Comparison of ENCODE assay signal across 10 mouse cellular contexts in the genomic region with DNA sequence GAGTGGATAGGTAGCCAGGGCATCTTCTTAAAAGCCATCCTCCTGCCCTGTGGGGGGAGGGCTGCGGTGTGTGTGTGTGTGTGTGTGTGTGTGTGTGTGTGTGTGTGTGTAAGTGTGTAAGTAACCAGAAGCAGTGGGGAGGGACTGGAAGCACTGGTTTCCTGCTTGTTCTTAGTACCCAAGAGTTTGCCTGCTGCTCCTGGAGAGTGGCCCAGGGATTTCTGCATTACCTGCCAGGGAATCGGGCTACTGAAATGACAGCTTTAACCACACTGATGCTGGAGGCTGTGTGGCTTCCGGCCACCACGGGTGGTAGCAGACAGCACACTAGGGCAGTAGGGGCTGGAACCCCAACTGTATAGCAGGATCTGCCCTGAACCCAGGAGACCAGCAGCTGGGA. TPM values are rescaled to one million over a fixed set of nuclear protein-coding genes. Genes with fewer than 3 reads are reported as not detected.
DNase-seq lines count a peak whose midpoint lies in the region; ATAC-seq and TF ChIP-seq lines count a peak whose summit lies in the region.
"Had no signal": no experiment of that assay in that cellular context is flagged by ENCODE, and none has a peak within 500 bp of the region (broad histone marks: within the 10 kb centered on the region; RNA-seq: fewer than 3 reads in every experiment).

No protein-coding gene starts in this region.

- peak overlapping the region; percentile 73 for H3K4me3 ChIP-seq in heart, embryonic 13.5 days
- H3K4me3 ChIP-seq in stomach, embryonic 15.5 days (replicated peaks), result peak overlapping the region; percentile 78; the same call in 1 of the 2 replicates
- H3K4me3 ChIP-seq in stomach, postnatal 0 days (ENCODE audit: low read depth, low read length), result no peak overlapping the region
- peak overlapping the region; percentile 77 to 82 for H3K4me3 ChIP-seq in liver, embryonic 14.5 days (ENCODE audit: insufficient read depth in 1 of 2, low read depth in 2 of 2, low read length in 2 of 2)

- no peak for TF ChIP-seq EP300 in stomach, postnatal 0 days (optimal IDR thresholded peaks at IDR 0.05)
- TF ChIP-seq EP300 in liver, embryonic 14.5 days (IDR thresholded peaks at IDR 0.05; ENCODE audit: low read depth), result no peak

- peak overlapping the region; percentile 82 for H3K4me2 ChIP-seq in heart, embryonic 13.5 days
- no peak overlapping the region; the same call in 1 of the 2 replicates for H3K4me2 ChIP-seq in stomach, embryonic 15.5 days
- H3K4me2 ChIP-seq in stomach, postnatal 0 days (replicated peaks; ENCODE audit: low read depth), result no peak overlapping the region
- peak overlapping the region; percentile 80 for H3K4me2 ChIP-seq in liver, embryonic 14.5 days (ENCODE audit: low read depth)

- no peaks in the 10 kb centered on the region for H3K9me3 ChIP-seq in heart, embryonic 13.5 days
- no peaks in the 10 kb centered on the region for H3K9me3 ChIP-seq in stomach, embryonic 15.5 days
- H3K9me3 ChIP-seq in stomach, postnatal 0 days (ENCODE audit: control insufficient read depth, low read length), result no peaks in the 10 kb centered on the region
- H3K9me3 ChIP-seq in liver, embryonic 14.5 days (ENCODE audit: control insufficient read depth, low read length), result no peaks in the 10 kb centered on the region
- H3K9me3 ChIP-seq: hindbrain, embryonic 13.5 days had no signal

- no peaks in the 10 kb centered on the region for H3K36me3 ChIP-seq in heart, embryonic 13.5 days
- no peaks in the 10 kb centered on the region for H3K36me3 ChIP-seq in stomach, embryonic 15.5 days
- no peaks in the 10 kb centered on the region for H3K36me3 ChIP-seq in stomach, postnatal 0 days (ENCODE audit: control insufficient read depth, insufficient read depth, low read length)
- peaks cover 11% of the 10 kb centered on the region for H3K36me3 ChIP-seq in liver, embryonic 14.5 days (replicated peaks; ENCODE audit: control insufficient read depth, insufficient read depth, low read depth)
- H3K36me3 ChIP-seq: hindbrain, embryonic 13.5 days had no signal

- 0 out of 2 replicates have a peak overlapping the region, but pooled peaks have one; percentile 73 for H3K27ac ChIP-seq in heart, embryonic 13.5 days (replicated peaks)
- H3K27ac ChIP-seq in stomach, embryonic 15.5 days, result no peak overlapping the region
- no peak overlapping the region for H3K27ac ChIP-seq in stomach, postnatal 0 days (replicated peaks)
- H3K27ac ChIP-seq in liver, embryonic 14.5 days, result peak overlapping the region; percentile 82
- H3K27ac ChIP-seq: hindbrain, embryonic 13.5 days; macrophage had no signal

- TF ChIP-seq CTCF in stomach, postnatal 0 days (IDR thresholded peaks at IDR 0.05; ENCODE audit: low read depth), result no peak
- no peak for TF ChIP-seq CTCF in liver, embryonic 14.5 days (IDR thresholded peaks at IDR 0.05; ENCODE audit: low read depth)

- peaks cover 53% of the 10 kb centered on the region for H3K4me1 ChIP-seq in heart, embryonic 13.5 days
- no peaks in the 10 kb centered on the region for H3K4me1 ChIP-seq in stomach, embryonic 15.5 days
- H3K4me1 ChIP-seq in stomach, postnatal 0 days (replicated peaks; ENCODE audit: control insufficient read depth, insufficient read depth), result no peaks in the 10 kb centered on the region
- peaks cover 33 to 57% of the 10 kb centered on the region in 2 experiments for H3K4me1 ChIP-seq in liver, embryonic 14.5 days (replicated peaks; ENCODE audit: control insufficient read depth in 2 of 2, insufficient read depth in 2 of 2, low read length in 1 of 2)

- no peak for ATAC-seq in heart, embryonic 13.5 days (ENCODE audit: extremely low read depth, insufficient number of reproducible peaks, low FRiP score, low TSS enrichment)
- ATAC-seq in stomach, embryonic 15.5 days (ENCODE audit: insufficient read depth, low FRiP score, low read depth), result no peak
- no peak for ATAC-seq in stomach, postnatal 0 days (ENCODE audit: low FRiP score, low TSS enrichment)
- ATAC-seq in liver, embryonic 14.5 days (ENCODE audit: insufficient read depth), result no peak

- H3K27me3 ChIP-seq in heart, embryonic 13.5 days (replicated peaks), result no peaks in the 10 kb centered on the region
- H3K27me3 ChIP-seq in stomach, embryonic 15.5 days (replicated peaks), result no peaks in the 10 kb centered on the region
- no peaks in the 10 kb centered on the region for H3K27me3 ChIP-seq in stomach, postnatal 0 days (ENCODE audit: control insufficient read depth, insufficient read depth, low read length)
- no peaks in the 10 kb centered on the region for H3K27me3 ChIP-seq in liver, embryonic 14.5 days (ENCODE audit: control insufficient read depth, insufficient read depth, low read length)
- H3K27me3 ChIP-seq: hindbrain, embryonic 13.5 days had no signal

- no peak for DNase-seq in heart, postnatal 4 days
- no peak for DNase-seq in stomach, postnatal 0 days (ENCODE audit: low spot score)
- no peak for DNase-seq in liver, embryonic 14.5 days (ENCODE audit: low read depth in 3 of 3, low spot score in 3 of 3)
- no peak for DNase-seq in ovary, adult 18-20 months (ENCODE audit: low spot score)
- DNase-seq in ovary, postnatal 10 days (ENCODE audit: low spot score), result no peak

- WGBS in heart, embryonic 13.5 days, result 66% methylated on average over 4 of the region's 4 CpGs
- 66% methylated on average over 4 of the region's 4 CpGs for WGBS in stomach, embryonic 15.5 days
- 73% methylated on average over 4 of the region's 4 CpGs for WGBS in stomach, postnatal 0 days
- 56% methylated on average over 4 of the region's 4 CpGs for WGBS in liver, embryonic 14.5 days (ENCODE audit: insufficient replicate concordance)

- peak overlapping the region; percentile 64 for H3K9ac ChIP-seq in heart, embryonic 13.5 days
- no peak overlapping the region for H3K9ac ChIP-seq in stomach, embryonic 15.5 days
- no peak overlapping the region for H3K9ac ChIP-seq in stomach, postnatal 0 days (ENCODE audit: low read length)
- peak overlapping the region; percentile 97 for H3K9ac ChIP-seq in liver, embryonic 14.5 days (replicated peaks)

RNA-seq across cellular contexts. Expression of gene Otub2, which starts 1.5 kb away (rescaled TPM):
- 13.8 and 15.8 TPM in 2 replicates for polyA plus RNA-seq in heart, embryonic 13.5 days (2015; fragmentation: Nextera tagmentation; extraction: Ambion mirVana)
- 1 to 10 TPM; 3.7 to 4.2 TPM for total RNA-seq in heart, postnatal 4 days (2021)
- polyA plus RNA-seq in stomach, embryonic 15.5 days (2015; fragmentation: Nextera tagmentation; extraction: Ambion mirVana), result 7.3 and 9.2 TPM in 2 replicates
- 18.8 and 20.1 TPM in 2 replicates for polyA plus RNA-seq in stomach, postnatal 0 days (2015; fragmentation: Nextera tagmentation; extraction: Ambion mirVana)
- polyA plus RNA-seq in liver, embryonic 14.5 days (2012; rRNA removed), result 12.0 and 13.3 TPM in 2 replicates
- polyA plus RNA-seq in liver, embryonic 14.5 days (2014; fragmentation: Nextera tagmentation; extraction: Ambion mirVana), result 20.0 and 24.9 TPM in 2 replicates

RNA-seq across cellular contexts. Expression of gene 9330161L09Rik, which starts 17.6 kb away (rescaled TPM):
- polyA plus RNA-seq in heart, embryonic 13.5 days (2015; fragmentation: Nextera tagmentation; extraction: Ambion mirVana), result 0.39 and 0.60 TPM in 2 replicates
- 1 to 10 TPM; 2.5 to 3.3 TPM for total RNA-seq in heart, postnatal 4 days (2021)
- 0.18 and 0.49 TPM in 2 replicates for polyA plus RNA-seq in stomach, embryonic 15.5 days (2015; fragmentation: Nextera tagmentation; extraction: Ambion mirVana)
- polyA plus RNA-seq in stomach, postnatal 0 days (2015; fragmentation: Nextera tagmentation; extraction: Ambion mirVana), result 0.18 and 0.27 TPM in 2 replicates
- polyA plus RNA-seq in liver, embryonic 14.5 days (2012; rRNA removed), result 0.10 and 0.15 TPM in 2 replicates
- 0.10 TPM in 1 of 2 replicates, not detected in the other for polyA plus RNA-seq in liver, embryonic 14.5 days (2014; fragmentation: Nextera tagmentation; extraction: Ambion mirVana)
- polyA plus RNA-seq: macrophage had no signal

RNA-seq across cellular contexts. Expression of gene Asb2, which starts 34.2 kb away (rescaled TPM):
- 164 and 183 TPM in 2 replicates for polyA plus RNA-seq in heart, embryonic 13.5 days (2015; fragmentation: Nextera tagmentation; extraction: Ambion mirVana)
- 100 to 1,000 TPM; 330 to 353 TPM for total RNA-seq in heart, postnatal 4 days (2021)
- polyA plus RNA-seq in stomach, embryonic 15.5 days (2015; fragmentation: Nextera tagmentation; extraction: Ambion mirVana), result 16.7 and 18.7 TPM in 2 replicates
- 17.4 and 20.2 TPM in 2 replicates for polyA plus RNA-seq in stomach, postnatal 0 days (2015; fragmentation: Nextera tagmentation; extraction: Ambion mirVana)
- polyA plus RNA-seq in liver, embryonic 14.5 days (2012; rRNA removed), result 3.6 TPM in 2 replicates
- polyA plus RNA-seq in liver, embryonic 14.5 days (2014; fragmentation: Nextera tagmentation; extraction: Ambion mirVana), result 2.1 and 2.5 TPM in 2 replicates
- total RNA-seq: neutrophil, adult 5-6 weeks had no signal

RNA-seq across cellular contexts. Expression of gene Ddx24, which starts 35.6 kb away (rescaled TPM):
- polyA plus RNA-seq in heart, embryonic 13.5 days (2015; fragmentation: Nextera tagmentation; extraction: Ambion mirVana), result 77.4 and 78.3 TPM in 2 replicates
- 10 to 100 TPM; 81.7 to 85.4 TPM for total RNA-seq in heart, postnatal 4 days (2021)
- polyA plus RNA-seq in stomach, embryonic 15.5 days (2015; fragmentation: Nextera tagmentation; extraction: Ambion mirVana), result 91.9 and 105 TPM in 2 replicates
- 68.8 and 84.8 TPM in 2 replicates for polyA plus RNA-seq in stomach, postnatal 0 days (2015; fragmentation: Nextera tagmentation; extraction: Ambion mirVana)
- polyA plus RNA-seq in liver, embryonic 14.5 days (2012; rRNA removed), result 17.4 and 25.0 TPM in 2 replicates
- polyA plus RNA-seq in liver, embryonic 14.5 days (2014; fragmentation: Nextera tagmentation; extraction: Ambion mirVana), result 38.3 and 44.1 TPM in 2 replicates

RNA-seq across cellular contexts. Expression of gene Ifi27, which starts 44.0 kb away (rescaled TPM):
- polyA plus RNA-seq in heart, embryonic 13.5 days (2015; fragmentation: Nextera tagmentation; extraction: Ambion mirVana), result 32.9 and 33.9 TPM in 2 replicates
- 10 to 100 TPM; 42.7 to 45.6 TPM for total RNA-seq in heart, postnatal 4 days (2021)
- 46.7 and 53.3 TPM in 2 replicates for polyA plus RNA-seq in stomach, embryonic 15.5 days (2015; fragmentation: Nextera tagmentation; extraction: Ambion mirVana)
- polyA plus RNA-seq in stomach, postnatal 0 days (2015; fragmentation: Nextera tagmentation; extraction: Ambion mirVana), result 38.9 and 41.9 TPM in 2 replicates
- 9.3 and 12.2 TPM in 2 replicates for polyA plus RNA-seq in liver, embryonic 14.5 days (2012; rRNA removed)
- polyA plus RNA-seq in liver, embryonic 14.5 days (2014; fragmentation: Nextera tagmentation; extraction: Ambion mirVana), result 12.8 and 18.6 TPM in 2 replicates

Comparison
In these comparisons a context has a peak if more than half of its experiments do, and no peak if none do; other contexts are left out.
1. H3K27ac ChIP-seq: peak in heart, embryonic 13.5 days (single experiment) and liver, embryonic 14.5 days (single experiment); none in stomach, embryonic 15.5 days (single experiment) and stomach, postnatal 0 days (single experiment).
2. H3K4me2 ChIP-seq: peak in heart, embryonic 13.5 days (single experiment) and liver, embryonic 14.5 days (single experiment); none in stomach, embryonic 15.5 days (single experiment) and stomach, postnatal 0 days (single experiment).
3. H3K9ac ChIP-seq: peak in heart, embryonic 13.5 days (single experiment) and liver, embryonic 14.5 days (single experiment); none in stomach, embryonic 15.5 days (single experiment) and stomach, postnatal 0 days (single experiment).